Mouse (Mus musculus) kidney, adult 9 months (tissue): ENCODE results near the gene Agap3.

ENCODE experiments used
- DNase-seq: peaks from one replicate; pipeline ENCODE4 v3.0.0; 2022

The Agap3 gene

GRCm38 (mm10) chr5:24525360-24526189, 73.6 kb downstream of the Agap3 start:
- no peak for DNase-seq

DNA sequence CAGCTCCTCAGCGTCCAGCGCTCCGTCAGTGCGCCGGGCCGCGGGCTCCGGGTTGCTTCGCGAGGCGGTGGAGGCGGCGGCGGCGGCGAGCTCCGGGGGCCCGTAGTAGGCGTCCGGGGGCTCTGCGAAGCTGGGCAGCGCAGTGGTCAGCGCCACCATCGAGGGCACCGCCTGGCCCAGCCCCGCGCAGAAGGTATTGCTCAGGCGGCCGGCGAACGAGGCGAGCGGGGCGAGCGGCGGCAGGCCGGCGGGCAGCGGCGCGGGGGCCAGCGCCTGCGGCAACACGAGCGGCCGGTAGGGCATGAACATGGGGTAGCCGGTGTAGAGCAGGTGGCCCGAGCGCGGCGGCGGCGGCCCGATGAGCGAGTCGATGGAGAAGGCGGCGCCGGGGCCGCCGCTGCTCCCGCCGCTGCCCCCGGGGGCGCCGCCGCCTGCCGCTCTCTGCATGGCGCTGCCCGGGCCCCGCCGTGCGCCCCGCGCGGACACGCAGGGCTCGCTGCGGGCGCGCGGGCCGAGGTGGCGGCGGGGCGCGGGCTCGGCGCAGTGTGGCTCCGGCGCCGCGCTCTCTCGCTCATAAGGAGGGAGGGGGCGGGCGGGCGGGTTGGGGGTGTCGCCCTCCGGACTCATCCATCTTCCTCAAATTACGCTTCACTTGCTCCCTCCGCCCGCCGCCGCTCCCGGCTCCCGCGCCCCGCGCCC, 74.4 kb downstream of the Agap3 start:
- no peak for DNase-seq

GRCm38 (mm10) chr5:24526889-24527230, 74.9 kb downstream of the Agap3 start, which contains the start of gene Gbx1:
Gene Gbx1, minus strand, starts transcription at chr5:24527202.
- DNase-seq: no peak

GRCm38 (mm10) chr5:24527780-24528179, 75.8 kb downstream of the Agap3 start:
- no peak for DNase-seq

GRCm38 (mm10) chr5:24530042-24530689, 78.2 kb downstream of the Agap3 start:
- DNase-seq: peak; percentile 95

GRCm38 (mm10) chr5:24533391-24533790, 81.4 kb downstream of the Agap3 start:
- no peak for DNase-seq

DNA sequence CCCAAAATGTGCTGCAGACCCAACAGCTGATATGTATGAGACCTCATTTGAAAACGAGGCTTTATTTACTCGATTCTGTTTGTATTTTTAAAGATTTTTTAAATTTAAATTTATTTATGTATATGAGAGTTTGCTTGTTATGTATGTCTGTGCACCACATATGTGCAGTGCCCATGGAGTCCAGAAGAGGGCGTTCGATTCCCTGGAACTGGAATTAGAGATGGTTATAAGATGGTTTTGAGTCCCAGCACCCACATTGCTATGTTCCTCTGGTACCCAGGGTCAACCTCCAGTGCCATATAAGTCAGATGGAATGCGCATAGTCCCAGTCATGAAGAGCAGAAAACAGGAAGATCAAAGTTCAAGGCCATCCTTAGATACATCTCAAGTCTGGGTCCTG, 82.3 kb downstream of the Agap3 start:
- peak; percentile 25 for DNase-seq

- peak; percentile 14 for DNase-seq
Observed at GRCm38 (mm10) chr5:24535731-24536130, 83.8 kb downstream of the Agap3 start.

- no peak for DNase-seq
Observed at GRCm38 (mm10) chr5:24536511-24536910, 84.5 kb downstream of the Agap3 start.

- no peak for DNase-seq
Observed at GRCm38 (mm10) chr5:24537618-24538017, 85.6 kb downstream of the Agap3 start.

DNA sequence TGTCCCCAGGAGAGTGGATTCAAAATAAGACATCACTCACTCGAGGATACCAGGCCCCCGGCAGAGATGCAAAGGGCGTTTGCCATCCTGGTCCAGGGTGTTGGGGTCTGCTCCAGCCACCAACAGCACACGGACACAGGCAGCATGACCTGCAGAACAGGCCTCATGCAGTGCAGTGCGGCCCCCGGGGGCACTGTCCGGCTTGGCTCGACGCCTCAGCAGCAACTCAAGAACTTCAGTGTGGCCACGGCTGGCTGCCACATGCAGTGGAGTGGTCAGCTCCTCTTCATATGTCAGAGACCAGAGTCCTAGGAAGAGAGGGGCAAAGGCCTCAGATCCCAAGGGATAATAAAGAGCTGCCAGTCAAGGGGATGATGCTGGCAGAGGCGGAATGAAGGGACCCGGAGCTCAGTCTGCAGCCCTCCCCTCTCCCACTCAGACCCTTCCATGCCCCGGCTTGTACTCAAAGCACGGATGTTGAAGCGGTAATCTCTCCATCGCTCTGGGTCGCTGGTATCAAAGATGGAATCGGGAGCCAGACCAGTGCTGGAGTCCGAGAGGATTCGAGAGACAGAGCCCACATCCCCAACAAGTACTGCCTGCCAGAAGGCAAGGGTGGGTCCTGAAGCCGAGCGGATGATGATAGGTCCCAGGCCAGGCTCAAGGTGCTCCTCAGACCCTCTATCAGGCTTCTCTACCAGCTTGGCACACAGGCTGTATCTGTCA, 87.8 kb downstream of the Agap3 start:
- DNase-seq: no peak

- DNase-seq: peak; percentile 41
Observed at GRCm38 (mm10) chr5:24540387-24541143, 88.6 kb downstream of the Agap3 start, which contains the start of gene Asb10. Gene Asb10, minus strand, starts transcription at chr5:24540978.

- DNase-seq: no peak
Observed at GRCm38 (mm10) chr5:24541144-24541569, 89.2 kb downstream of the Agap3 start.

DNA sequence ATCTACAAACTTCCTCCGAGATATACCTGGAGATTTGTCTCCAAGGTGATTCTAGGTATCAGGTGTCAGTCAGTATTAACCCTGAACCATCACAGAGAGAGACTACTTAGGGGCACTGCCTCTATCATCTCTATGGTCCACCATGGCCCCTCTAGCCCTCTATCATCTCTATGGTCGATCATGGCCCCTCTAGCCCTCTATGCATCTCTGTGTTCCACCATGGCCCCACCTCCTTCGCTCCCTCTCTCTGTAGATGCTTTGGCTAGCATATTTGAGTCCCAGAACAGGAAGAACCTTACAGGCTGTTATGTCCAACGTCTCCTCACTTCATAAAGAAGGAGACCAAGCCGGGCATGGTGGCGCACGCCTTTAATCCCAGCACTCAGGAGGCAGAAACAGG, 90.7 kb downstream of the Agap3 start:
- DNase-seq: no peak

DNA sequence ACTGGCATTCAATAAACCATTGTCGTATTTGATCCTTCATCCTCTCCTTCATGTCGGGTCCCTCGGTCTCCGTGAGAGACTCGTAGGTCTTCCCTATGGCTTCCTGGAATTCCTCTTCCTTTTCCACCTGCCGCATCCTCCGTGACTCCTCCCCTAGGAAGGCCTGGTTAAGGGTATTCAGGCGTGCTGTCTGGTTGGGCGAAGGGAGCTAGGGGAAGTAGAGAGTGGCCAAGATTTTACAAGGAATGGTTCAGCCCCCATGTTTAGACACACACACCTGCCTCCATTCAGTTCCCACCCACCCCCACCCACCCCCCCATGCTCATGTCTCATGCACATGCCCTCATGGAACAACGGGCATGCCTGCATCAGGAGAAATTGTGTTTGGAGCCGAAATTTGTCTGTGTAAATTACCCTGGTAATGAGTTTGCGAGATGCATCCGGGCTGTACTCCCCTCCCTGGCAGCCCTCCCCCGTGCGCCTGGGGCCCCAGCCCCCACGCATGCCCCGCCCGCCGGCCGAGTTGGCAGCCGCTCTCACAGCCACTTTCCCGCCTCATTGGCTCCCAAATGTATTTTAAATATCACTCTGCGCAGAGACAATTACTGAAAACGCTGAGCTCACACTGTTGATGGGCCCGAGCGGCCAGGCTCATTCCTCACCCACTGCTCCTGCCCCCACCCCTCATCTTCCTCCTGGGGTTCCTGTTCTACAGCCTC, 98.8 kb downstream of the Agap3 start:
- DNase-seq: no peak

DNA sequence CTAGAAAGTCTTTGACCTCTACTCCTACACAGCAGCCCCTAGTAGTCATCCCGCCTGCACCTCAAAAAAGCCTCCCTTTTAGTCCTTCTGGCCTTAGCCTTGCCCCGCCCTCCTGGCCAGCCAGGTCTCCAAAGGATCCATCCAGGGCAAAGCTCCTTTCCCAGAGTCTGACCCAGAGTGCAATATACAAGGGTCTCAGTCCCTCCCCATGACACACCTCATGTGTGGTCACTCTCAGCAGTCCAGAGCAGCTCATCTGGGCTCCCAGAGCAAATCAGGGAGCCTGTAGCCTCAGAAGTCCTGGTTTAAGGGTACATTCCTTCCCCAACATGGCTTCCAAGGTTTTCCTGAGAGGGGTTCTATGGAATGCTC, 99.3 kb downstream of the Agap3 start:
- DNase-seq: no peak
